In the genomic region with DNA sequence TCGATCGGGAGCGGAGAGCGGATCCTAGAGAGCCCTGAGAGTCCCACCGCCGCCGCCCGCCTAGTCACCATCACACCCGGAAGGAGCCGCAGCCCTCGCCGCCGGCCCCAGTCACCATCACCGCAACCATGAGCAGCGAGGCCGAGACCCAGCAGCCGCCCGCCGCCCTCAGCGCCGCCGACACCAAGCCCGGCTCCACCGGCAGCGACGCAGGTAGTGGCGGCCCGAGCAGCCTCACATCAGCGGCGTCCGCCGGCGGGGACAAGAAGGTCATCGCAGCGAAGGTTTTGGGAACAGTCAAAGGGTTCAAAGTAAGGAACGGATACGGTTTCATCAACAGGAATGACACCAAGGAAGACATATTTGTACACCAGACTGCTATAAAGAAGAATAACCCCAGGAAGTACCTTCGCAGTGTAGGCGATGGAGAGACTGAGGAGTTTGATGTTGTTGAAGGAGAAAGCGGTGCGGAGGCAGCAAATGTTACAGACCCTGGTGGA, we compare ENCODE assay signal across 8 mouse cellular contexts. TPM values are rescaled to one million over a fixed set of nuclear protein-coding genes. Genes with fewer than 3 reads are reported as not detected.
DNase-seq lines count a peak whose midpoint lies in the region; ATAC-seq and TF ChIP-seq lines count a peak whose summit lies in the region.

No protein-coding gene starts in this region.

- peak overlapping the region; percentile 43; the same call in 1 of the 2 replicates for H3K9ac ChIP-seq in stomach, postnatal 0 days (ENCODE audit: low read length)

- peak overlapping the region; percentile 76 for H3K27ac ChIP-seq in embryonic facial prominence, embryonic 10.5 days (replicated peaks)
- no peak overlapping the region for H3K27ac ChIP-seq in stomach, postnatal 0 days (replicated peaks)

- peak overlapping the region; percentile 59 for H3K4me3 ChIP-seq in embryonic facial prominence, embryonic 10.5 days
- peak overlapping the region; percentile 32 for H3K4me3 ChIP-seq in stomach, postnatal 0 days (ENCODE audit: low read depth, low read length)

- intact Hi-C loops in heart, postnatal 25 days (cut with DNase I) = no loop called here

- 8% methylated on average over 41 of the region's 41 CpGs for WGBS in embryonic facial prominence, embryonic 10.5 days
- WGBS in stomach, postnatal 0 days = 4% methylated on average over 41 of the region's 41 CpGs

- H3K4me2 ChIP-seq in stomach, postnatal 0 days (replicated peaks; ENCODE audit: low read depth) = peak overlapping the region; percentile 63

- H3K9me3 ChIP-seq in embryonic facial prominence, embryonic 10.5 days = no peaks in the 10 kb centered on the region
- no peaks in the 10 kb centered on the region for H3K9me3 ChIP-seq in stomach, postnatal 0 days (ENCODE audit: control insufficient read depth, low read length)

- peak; percentile 15 for DNase-seq in adrenal gland, adult 2 months
- DNase-seq in adrenal gland, adult 8-10 months = no peak
- DNase-seq in R1 (ENCODE audit: low read depth, low spot score) = peak; percentile 15
- DNase-seq in embryonic facial prominence, embryonic 10.5 days (ENCODE audit: low spot score) = peak; percentile 64
- DNase-seq in heart, postnatal 25 days (ENCODE audit: low spot score) = peak; percentile 1
- peak; percentile 5 to 21 for DNase-seq in layer of hippocampus, postnatal 14 days (ENCODE audit: low spot score in 2 of 2)
- peak; percentile 19 for DNase-seq in mesoderm, embryonic 11.5 days (ENCODE audit: low read depth, low spot score)
- peak; percentile 37 for DNase-seq in stomach, postnatal 0 days (ENCODE audit: low spot score)

- no peak for TF ChIP-seq EP300 in stomach, postnatal 0 days (optimal IDR thresholded peaks at IDR 0.05)

- H3K36me3 ChIP-seq in embryonic facial prominence, embryonic 10.5 days (replicated peaks) = no peaks in the 10 kb centered on the region
- H3K36me3 ChIP-seq in stomach, postnatal 0 days (ENCODE audit: control insufficient read depth, insufficient read depth, low read length) = no peaks in the 10 kb centered on the region

- ATAC-seq in stomach, postnatal 0 days (ENCODE audit: low FRiP score, low TSS enrichment) = peak; percentile 45; the same call in 1 of the 2 replicates

- peaks cover 24% of the 10 kb centered on the region for H3K27me3 ChIP-seq in embryonic facial prominence, embryonic 10.5 days (replicated peaks; ENCODE audit: low read depth, poor library complexity, severe bottlenecking)
- no peaks in the 10 kb centered on the region for H3K27me3 ChIP-seq in stomach, postnatal 0 days (ENCODE audit: control insufficient read depth, insufficient read depth, low read length)

- peaks cover 6% of the 10 kb centered on the region; the same call in 1 of the 2 replicates for H3K4me1 ChIP-seq in embryonic facial prominence, embryonic 10.5 days
- no peaks in the 10 kb centered on the region for H3K4me1 ChIP-seq in stomach, postnatal 0 days (replicated peaks; ENCODE audit: control insufficient read depth, insufficient read depth)

- TF ChIP-seq CTCF in stomach, postnatal 0 days (IDR thresholded peaks at IDR 0.05; ENCODE audit: low read depth) = no peak

RNA-seq across cellular contexts. Expression of a gene that starts 37.2 kb away (rescaled TPM):
- total RNA-seq in adrenal gland, adult 2 months (2021) = 100 to 1,000 TPM; 350 to 468 TPM
- 29.6 and 34.2 TPM in 2 replicates for polyA plus RNA-seq in adrenal gland, adult 2 months (2012; rRNA removed)
- 100 to 1,000 TPM; 220 to 332 (median 263) TPM for total RNA-seq in adrenal gland, adult 8-10 months (2022)
- polyA plus RNA-seq in embryonic facial prominence, embryonic 10.5 days (2016; fragmentation: Nextera tagmentation; extraction: Ambion mirVana) = 175 and 186 TPM in 2 replicates
- total RNA-seq in heart, postnatal 25 days (2021) = 1,000 to 10,000 TPM; 1,144 to 1,191 TPM
- total RNA-seq in layer of hippocampus, postnatal 14 days (2021) = 100 to 1,000 TPM; 256 to 257 TPM
- 191 and 193 TPM in 2 replicates for polyA plus RNA-seq in stomach, postnatal 0 days (2015; fragmentation: Nextera tagmentation; extraction: Ambion mirVana)
